Mouse (Mus musculus) C2C12 (cell line): ENCODE results near the gene Gckr. TPM values are rescaled to one million over a fixed set of nuclear protein-coding genes. Genes with fewer than 3 reads are reported as not detected.

ENCODE experiments used
- H3K27me3 ChIP-seq: one replicate; pipeline ENCODE4 v1.6.1; 2011; ENCODE audit not compliant: control insufficient read depth, insufficient read depth, insufficient read length
- H3K36me3 ChIP-seq: one replicate; pipeline ENCODE4 v1.6.1; 2011; ENCODE audit not compliant: control insufficient read depth, insufficient read depth
- H3K4me3 ChIP-seq: one replicate; pipeline ENCODE4 v1.5.1; 2011; ENCODE audit warnings: mild to moderate bottlenecking, control low read depth; ENCODE audit not compliant: poor library complexity, insufficient read depth, severe bottlenecking
- H3K79me2 ChIP-seq: one replicate; pipeline ENCODE4 v1.6.1; 2011; ENCODE audit not compliant: control insufficient read depth, insufficient read depth
- H3K79me3 ChIP-seq: one replicate; pipeline ENCODE4 v1.6.1; 2011; ENCODE audit warnings: low read depth, control low read depth
- H3ac ChIP-seq: one replicate; pipeline ENCODE3; 2011; ENCODE audit warnings: low read depth; ENCODE audit not compliant: control insufficient read depth, insufficient read length
- CEBPB ChIP-seq: IDR thresholded peaks from one replicate; pipeline ENCODE4 v1.6.1; 2011; ENCODE audit warnings: low read depth, mild to moderate bottlenecking, control low read depth, moderate library complexity
- CTCF ChIP-seq: IDR thresholded peaks from one replicate; pipeline ENCODE4 v1.5.1; 2011; ENCODE audit not compliant: control insufficient read depth, insufficient read depth, insufficient read length
- FOSL1 ChIP-seq: IDR thresholded peaks from one replicate; pipeline ENCODE4 v1.8.0; 2011; ENCODE audit warnings: mild to moderate bottlenecking, low read length; ENCODE audit not compliant: poor library complexity, insufficient read depth, severe bottlenecking
- MAX ChIP-seq: IDR thresholded peaks from one replicate; pipeline ENCODE4 v1.6.1; 2011; ENCODE audit warnings: mild to moderate bottlenecking, control low read depth
- MYOD1 ChIP-seq: IDR thresholded peaks from one replicate; pipeline ENCODE4 v1.6.1; 2011; ENCODE audit warnings: low read depth; ENCODE audit not compliant: control insufficient read depth, insufficient read length
- MYOG ChIP-seq: IDR thresholded peaks from one replicate; pipeline ENCODE4 v1.6.1; 2011; ENCODE audit not compliant: control insufficient read depth, insufficient read length; ENCODE audit errors: extremely low read depth
- USF1 ChIP-seq: IDR thresholded peaks from one replicate; pipeline ENCODE4 v1.6.1; 2011; ENCODE audit warnings: low read depth, mild to moderate bottlenecking, control low read depth, moderate library complexity
- polyA plus RNA-seq: library from polyadenylated mRNA; unstranded; fragments of >200 nt; fragmentation: generic; extraction: Trizol; gene quantifications from one replicate; pipeline ENCODE4 v1.2.1, GENCODE M21; 2012; ENCODE audit warnings: missing spikeins

Gckr gene
- polyA plus RNA-seq, 1 experiment = not detected

GRCm38 (mm10) chr5:31253806-31254205 lies 43.4 kb upstream of the Gckr start:
- Histone ChIP-seq H3K79me2 (no peaks in the 10 kb centered on the region), H3K27me3 (no peaks in the 10 kb centered on the region), H3K36me3 (peaks cover 36% of the 10 kb centered on the region), H3K4me3 (no peak overlapping the region), H3K79me3 (no peaks in the 10 kb centered on the region), H3ac (no peak overlapping the region)
- no peak for TF ChIP-seq FOSL1
- TF ChIP-seq MAX = no peak
- TF ChIP-seq MYOD1 = no peak
- no peak for TF ChIP-seq MYOG
- TF ChIP-seq CEBPB = no peak
- no peak for TF ChIP-seq USF1
- TF ChIP-seq CTCF = no peak

- TF ChIP-seq USF1 = no peak
- TF ChIP-seq MAX = no peak
- TF ChIP-seq FOSL1 = no peak
- no peak for TF ChIP-seq MYOG
- TF ChIP-seq CTCF = no peak
- TF ChIP-seq CEBPB = no peak
- no peak for TF ChIP-seq MYOD1
- Histone ChIP-seq H3K4me3 (no peak overlapping the region), H3K36me3 (peaks cover 29% of the 10 kb centered on the region)
Observed at GRCm38 (mm10) chr5:31254452-31254851, 42.8 kb upstream of the Gckr start.

GRCm38 (mm10) chr5:31254901-31255300 lies 42.3 kb upstream of the Gckr start:
- TF ChIP-seq CEBPB (no peak), FOSL1 (no peak), USF1 (no peak), CTCF (no peak), MYOG (no peak), MYOD1 (no peak), MAX (no peak)
- Histone ChIP-seq H3K36me3 (peaks cover 25% of the 10 kb centered on the region), H3K27me3 (no peaks in the 10 kb centered on the region), H3K4me3 (no peak overlapping the region), H3K79me2 (no peaks in the 10 kb centered on the region), H3K79me3 (no peaks in the 10 kb centered on the region), H3ac (no peak overlapping the region)

More at GRCm38 (mm10) chr5:31254452-31254851, 42.8 kb upstream of the Gckr start:
- H3K27me3 ChIP-seq = no peaks in the 10 kb centered on the region
- H3ac ChIP-seq = no peak overlapping the region
- H3K79me2 ChIP-seq = no peaks in the 10 kb centered on the region
- no peaks in the 10 kb centered on the region for H3K79me3 ChIP-seq

- H3K27me3 ChIP-seq = no peaks in the 10 kb centered on the region
- peaks cover 20% of the 10 kb centered on the region for H3K36me3 ChIP-seq
- TF ChIP-seq CEBPB (no peak), USF1 (no peak), CTCF (no peak), MYOG (no peak), FOSL1 (no peak), MYOD1 (no peak), MAX (no peak)
- no peak overlapping the region for H3ac ChIP-seq
- no peaks in the 10 kb centered on the region for H3K79me3 ChIP-seq
- H3K4me3 ChIP-seq = no peak overlapping the region
- no peaks in the 10 kb centered on the region for H3K79me2 ChIP-seq
Observed at GRCm38 (mm10) chr5:31255381-31255780, 41.9 kb upstream of the Gckr start.

- H3K36me3 ChIP-seq = peaks cover 14% of the 10 kb centered on the region
Observed at GRCm38 (mm10) chr5:31255971-31256370, 41.3 kb upstream of the Gckr start.

More at GRCm38 (mm10) chr5:31255971-31256370, 41.3 kb upstream of the Gckr start:
- H3ac ChIP-seq = no peak overlapping the region
- no peaks in the 10 kb centered on the region for H3K79me2 ChIP-seq
- H3K4me3 ChIP-seq = no peak overlapping the region
- H3K27me3 ChIP-seq = no peaks in the 10 kb centered on the region
- no peaks in the 10 kb centered on the region for H3K79me3 ChIP-seq
- TF ChIP-seq MYOD1 (no peak), MYOG (no peak), USF1 (no peak), CEBPB (no peak), CTCF (no peak), MAX (no peak), FOSL1 (no peak)
